Mouse (Mus musculus) cerebellum, adult 2 months (tissue): ENCODE data around the gene Ryr2. TPM values are rescaled to one million over a fixed set of nuclear protein-coding genes. Genes with fewer than 3 reads are reported as not detected.
"Not testable (repeated sequence)": the region's sequence is repeated elsewhere in the genome, so short reads cannot be mapped to it uniquely, and the experiment has no call there.

ENCODE experiments used
- DNase-seq, 2 experiments: peaks; one replicate each; pipeline ENCODE4 v3.0.0; 2021
- H3K27ac ChIP-seq: fragments of 200-500 bp; 2 replicates; pipeline ENCODE4 v1.5.1; 2012; ENCODE audit warnings: low read length, control low read depth, inconsistent platforms; ENCODE audit not compliant: insufficient read depth
- H3K27me3 ChIP-seq: fragments of 200-500 bp; 2 replicates; pipeline ENCODE4 v1.6.1; 2012; ENCODE audit warnings: inconsistent platforms, mild to moderate bottlenecking, low read length, moderate library complexity; ENCODE audit not compliant: control insufficient read depth, insufficient read depth
- H3K4me1 ChIP-seq: fragments of 200-500 bp; 2 replicates; pipeline ENCODE4 v1.6.1; 2011; ENCODE audit warnings: low read length; ENCODE audit not compliant: control insufficient read depth, insufficient read depth
- H3K4me3 ChIP-seq: fragments of 200-500 bp; replicated peaks from 2 replicates; pipeline ENCODE3; 2011; ENCODE audit warnings: mild to moderate bottlenecking, low read depth, low read length, control low read depth; ENCODE audit not compliant: insufficient read depth
- CTCF ChIP-seq: fragments of 200-500 bp; IDR thresholded peaks from 2 replicates; pipeline ENCODE4 v1.5.1; 2011; ENCODE audit warnings: low read depth, mild to moderate bottlenecking, control low read depth, low read length, moderate library complexity, borderline replicate concordance; ENCODE audit not compliant: insufficient read depth
- POLR2A ChIP-seq: fragments of 200-500 bp; IDR thresholded peaks from 2 replicates; pipeline ENCODE4 v1.6.1; 2011; ENCODE audit warnings: low read length, control low read depth, borderline replicate concordance; ENCODE audit not compliant: insufficient read depth
- WGBS: fragments of 180-500 bp; shearing (Covaris S2); methylation state at CpG from one replicate; pipeline ENCODE4 v1.1.7; 2018; 5-methylcytosine and 5-hydroxymethylcytosine counted together
- polyA plus RNA-seq: library from polyadenylated mRNA; depleted of rRNA; stranded (reverse); fragments of >200 nt; gene quantifications from 2 replicates; pipeline ENCODE4 v1.2.3, GENCODE M21; 2012

Ryr2 gene
- polyA plus RNA-seq, 1 experiment: 59.8 TPM

DNA sequence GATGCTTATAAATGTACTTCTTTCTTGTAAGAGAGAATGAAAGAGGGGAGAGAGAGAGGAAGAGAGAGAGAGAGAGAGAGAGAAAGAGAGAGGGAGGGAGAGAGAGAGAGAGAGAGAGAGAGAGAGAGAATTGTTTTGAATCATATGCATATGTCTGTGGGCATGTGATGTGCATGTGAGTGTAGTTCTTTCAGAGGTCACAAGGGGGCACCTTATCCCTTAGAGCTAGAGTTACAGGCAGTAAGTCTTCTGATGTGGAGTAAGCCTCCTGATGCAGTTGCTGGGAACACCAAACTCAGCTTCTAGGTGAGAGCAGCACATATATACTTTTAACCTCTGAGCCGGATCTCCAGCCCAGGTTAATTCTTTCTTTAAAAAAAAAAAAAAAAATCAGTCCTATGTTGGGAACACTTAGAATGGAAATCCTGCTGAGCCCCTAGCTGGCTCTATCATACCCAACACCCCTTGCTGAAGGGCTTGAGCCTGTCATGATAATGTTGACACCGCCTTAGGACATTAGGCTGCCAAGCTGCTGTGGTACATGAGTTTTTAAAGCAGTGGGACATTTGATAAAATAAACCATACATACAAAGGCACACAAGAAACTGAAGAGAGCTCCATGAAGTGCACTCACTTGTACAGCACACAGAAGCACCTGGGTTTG, 281.1 kb downstream of the Ryr2 start:
- TF ChIP-seq POLR2A: no peak
- no peak for TF ChIP-seq CTCF
- H3K27me3 ChIP-seq: no peaks in the 10 kb centered on the region
- peaks cover 5% of the 10 kb centered on the region; the same call in 1 of the 2 replicates for H3K4me1 ChIP-seq
- 98% methylated on average over 2 of the region's 2 CpGs for WGBS
- H3K4me3 ChIP-seq: no peak overlapping the region
- no peak overlapping the region for H3K27ac ChIP-seq
- DNase-seq: no peak

DNA sequence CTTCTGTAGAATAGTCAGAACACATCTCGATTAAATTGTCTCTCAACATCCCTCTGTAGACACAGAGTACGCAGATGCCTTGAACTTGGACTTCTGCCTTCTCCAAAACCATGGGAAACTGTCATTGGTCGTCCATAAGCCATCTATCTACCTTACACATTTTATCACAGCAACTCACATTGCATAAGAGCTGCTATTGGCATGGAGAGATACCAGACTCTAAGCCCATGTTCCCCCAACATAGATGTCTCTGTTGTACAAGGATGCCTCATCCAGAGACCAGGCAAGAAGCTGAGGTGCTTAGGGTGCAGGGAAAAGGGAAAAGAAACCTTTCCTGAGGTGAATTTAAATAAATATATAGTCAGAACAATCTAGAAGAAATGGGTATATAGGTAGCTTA, 288.0 kb downstream of the Ryr2 start:
- no peak overlapping the region for H3K27ac ChIP-seq
- WGBS: 65% methylated on average over 3 of the region's 3 CpGs
- TF ChIP-seq CTCF (no peak), POLR2A (no peak)
- H3K27me3 ChIP-seq: no peaks in the 10 kb centered on the region
- no peak overlapping the region for H3K4me3 ChIP-seq
- no peaks in the 10 kb centered on the region for H3K4me1 ChIP-seq
- no peak for DNase-seq

DNA sequence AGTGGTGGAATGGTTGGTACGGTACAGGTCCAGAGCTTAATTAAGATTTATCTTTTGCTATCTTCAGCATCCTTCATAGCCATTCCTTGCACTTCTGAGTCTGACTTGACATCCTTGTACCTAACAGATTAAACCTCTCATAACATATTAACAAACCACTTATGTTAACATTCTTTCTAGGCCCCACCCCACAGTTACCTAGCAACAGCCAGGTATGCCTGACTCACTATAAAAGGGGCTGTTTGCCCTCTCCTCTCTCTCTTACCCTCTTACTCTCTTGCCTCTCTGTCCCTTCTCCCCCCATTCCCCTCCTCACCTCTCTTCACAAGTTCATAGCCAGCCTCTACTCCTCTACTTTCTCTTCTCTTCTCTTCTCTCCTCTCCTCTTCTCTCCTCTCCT, 297.4 kb downstream of the Ryr2 start:
- H3K4me3 ChIP-seq, DNase-seq, H3K27ac ChIP-seq, H3K4me1 ChIP-seq, H3K27me3 ChIP-seq: not testable (repeated sequence)
- 89% methylated on average over 1 of the region's 1 CpGs for WGBS

DNA sequence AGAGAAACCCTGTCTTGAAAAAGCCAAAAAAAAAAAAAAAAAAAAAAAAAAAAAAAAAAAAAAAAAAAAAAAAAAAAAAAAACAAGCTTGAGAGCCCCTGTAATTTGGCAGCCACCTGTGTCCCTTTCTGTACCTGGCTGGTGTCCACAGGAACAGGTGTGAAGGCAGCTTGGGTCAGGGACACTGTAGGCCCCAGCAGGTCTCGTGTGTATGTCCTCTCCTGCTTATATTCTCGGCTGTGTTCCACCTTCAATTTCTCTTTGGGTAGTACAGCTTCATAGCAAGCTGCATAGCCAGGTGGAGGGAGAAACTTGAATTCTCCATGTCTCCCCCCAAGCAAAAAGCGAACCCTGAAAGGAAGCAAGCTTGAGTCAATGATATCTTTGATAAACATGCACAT, 314.2 kb downstream of the Ryr2 start:
- peaks cover 18% of the 10 kb centered on the region for H3K4me1 ChIP-seq
- TF ChIP-seq CTCF (no peak), POLR2A (no peak)
- DNase-seq: peak; percentile 85 to 92
- no peaks in the 10 kb centered on the region for H3K27me3 ChIP-seq
- WGBS: 11% methylated on average over 3 of the region's 3 CpGs
- H3K27ac ChIP-seq: peak overlapping the region; percentile 66; the same call in 1 of the 2 replicates
- no peak overlapping the region for H3K4me3 ChIP-seq

DNA sequence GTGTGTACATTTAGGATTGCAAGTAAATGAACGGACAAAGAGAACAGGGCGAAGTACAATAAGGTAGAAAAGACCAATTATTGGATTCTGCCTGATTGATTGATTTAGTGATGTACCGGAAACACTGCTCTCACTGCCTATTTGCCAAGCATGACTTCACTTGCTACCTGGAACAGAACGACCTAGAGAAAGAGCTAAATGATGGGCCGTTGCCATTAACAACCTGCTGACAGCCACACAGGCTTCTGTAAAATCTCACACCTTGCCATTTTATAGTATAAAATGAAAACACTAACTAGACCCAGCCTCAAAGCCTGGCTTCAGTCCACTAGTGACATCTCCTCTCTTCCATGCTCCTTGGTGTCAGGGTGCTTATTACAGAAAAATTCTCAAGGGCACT, 316.2 kb downstream of the Ryr2 start:
- no peak overlapping the region for H3K4me3 ChIP-seq
- H3K4me1 ChIP-seq: peaks cover 18% of the 10 kb centered on the region
- peak overlapping the region; percentile 78 for H3K27ac ChIP-seq
- 37% methylated on average over 5 of the region's 5 CpGs for WGBS
- no peak for TF ChIP-seq CTCF
- TF ChIP-seq POLR2A: no peak
- no peaks in the 10 kb centered on the region for H3K27me3 ChIP-seq
- peak in 1 of 2 experiments; percentile 45 for DNase-seq

DNA sequence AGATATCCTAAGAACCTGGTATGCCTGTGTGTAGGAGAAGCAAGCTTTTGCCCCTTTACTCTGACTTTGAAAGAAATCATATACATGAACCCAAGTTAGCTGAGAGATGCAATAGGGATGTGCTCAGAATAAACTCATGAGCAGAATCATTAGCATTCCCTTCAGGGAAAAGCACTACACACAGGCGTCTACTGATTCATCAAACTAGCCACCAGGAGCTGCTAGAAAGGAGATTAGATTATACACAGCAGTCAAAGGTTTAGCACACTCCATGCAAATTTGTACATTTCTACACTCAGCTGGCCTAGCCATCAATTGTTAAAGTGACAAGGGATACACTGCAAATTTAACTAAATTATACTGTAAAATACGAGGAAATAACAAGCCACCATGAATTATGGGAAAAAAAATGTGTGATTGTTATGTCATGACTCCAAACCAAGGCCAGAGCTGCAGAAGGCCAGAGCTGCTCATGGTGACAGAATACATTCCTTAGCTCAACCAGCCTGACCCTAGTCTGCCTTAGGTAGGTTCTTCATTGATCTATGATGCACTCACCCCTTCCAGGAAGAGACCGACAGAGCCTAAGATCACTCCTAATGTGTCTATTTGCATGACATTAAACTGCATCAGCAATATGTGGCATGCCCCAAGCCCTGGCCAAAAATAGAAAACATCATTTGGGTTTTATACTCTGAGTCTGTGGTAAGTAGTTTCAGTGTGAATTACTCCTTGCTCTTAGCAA, 324.2 kb downstream of the Ryr2 start:
- Histone ChIP-seq H3K27ac (no peak overlapping the region; the same call in 1 of the 2 replicates), H3K4me1 (peaks cover 16% of the 10 kb centered on the region), H3K4me3 (no peak overlapping the region), H3K27me3 (no peaks in the 10 kb centered on the region)
- DNase-seq: no peak
- 75% methylated on average over 3 of the region's 3 CpGs for WGBS
- no peak for TF ChIP-seq CTCF
- TF ChIP-seq POLR2A: no peak

DNA sequence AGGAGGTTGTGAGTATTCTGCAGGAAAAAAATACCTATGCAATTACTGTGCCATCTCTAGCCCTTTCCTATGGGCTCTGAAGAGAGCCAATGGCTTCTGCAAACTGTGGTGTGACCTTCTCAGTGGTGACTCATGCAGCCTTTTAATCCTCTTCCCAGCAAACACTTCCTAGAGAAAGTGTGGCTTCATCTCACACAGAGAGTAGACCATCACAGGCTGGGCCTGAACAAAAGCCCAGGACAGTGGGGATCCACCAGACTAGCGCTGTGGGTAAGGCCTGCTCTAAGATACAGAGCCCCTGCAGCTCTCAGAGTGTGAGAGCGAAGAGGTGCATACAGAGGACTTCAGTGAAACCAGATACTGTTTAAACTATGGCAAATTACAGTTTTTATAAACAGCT, 325.7 kb downstream of the Ryr2 start:
- Histone ChIP-seq H3K4me1 (peaks cover 18% of the 10 kb centered on the region), H3K27ac (peak overlapping the region; percentile 32; the same call in 1 of the 2 replicates), H3K27me3 (no peaks in the 10 kb centered on the region), H3K4me3 (no peak overlapping the region)
- WGBS: 23% methylated on average over 2 of the region's 2 CpGs
- TF ChIP-seq CTCF (no peak), POLR2A (no peak)
- DNase-seq: peak; percentile 49 to 79

DNA sequence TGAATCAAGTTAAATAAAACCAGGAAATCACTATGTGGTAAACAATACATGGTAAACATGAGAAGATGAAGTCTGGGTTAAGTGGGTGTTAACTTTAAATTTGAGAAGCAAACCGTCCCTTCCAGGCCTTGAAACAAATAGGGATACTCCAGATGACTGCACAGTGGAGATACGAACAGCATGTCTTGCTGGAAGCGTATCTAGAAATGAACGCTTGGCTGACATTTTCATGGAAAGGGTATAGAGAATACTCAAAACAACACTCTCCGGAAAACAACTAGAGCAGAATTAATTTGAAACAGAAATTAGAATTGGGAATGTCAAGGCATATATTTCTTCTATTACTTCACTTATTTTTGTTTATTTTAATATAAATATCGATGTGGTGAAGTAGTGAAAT, 329.0 kb downstream of the Ryr2 start:
- no peak for TF ChIP-seq POLR2A
- no peak for TF ChIP-seq CTCF
- H3K27ac ChIP-seq: peak overlapping the region; percentile 75; the same call in 1 of the 2 replicates
- peak in 1 of 2 experiments; percentile 59 for DNase-seq
- no peak overlapping the region for H3K4me3 ChIP-seq
- WGBS: 23% methylated on average over 6 of the region's 6 CpGs
- H3K4me1 ChIP-seq: peaks cover 18% of the 10 kb centered on the region
- H3K27me3 ChIP-seq: no peaks in the 10 kb centered on the region
